Mouse (Mus musculus): Measurements from ENCODE around the gene Ryr2.

DNA sequence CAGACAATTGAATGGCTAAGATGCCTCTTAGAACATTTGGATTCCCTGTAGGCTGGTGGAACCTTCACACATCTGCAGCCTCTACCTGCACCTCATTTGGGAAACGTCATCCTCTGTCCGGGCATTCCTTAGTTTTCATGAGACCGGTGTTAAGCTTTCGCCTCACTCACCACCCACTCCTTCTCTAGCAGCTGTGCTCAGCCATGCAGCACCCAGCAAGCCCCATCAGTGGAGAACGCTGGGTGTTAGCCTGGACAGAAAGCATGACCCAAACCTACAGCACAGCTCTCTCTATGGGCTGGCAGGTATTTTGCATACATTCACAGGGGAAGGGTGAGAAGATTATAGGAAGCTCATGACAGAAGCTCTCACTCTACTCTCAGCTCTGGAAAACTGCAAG lies 36.6 kb upstream of the Ryr2 start:
- TF ChIP-seq CTCF (IDR thresholded peaks at IDR 0.05; ENCODE audit: control insufficient read depth, insufficient read depth, insufficient replicate concordance, low read depth, low read length) (no peak), POLR2A (IDR thresholded peaks at IDR 0.05; ENCODE audit: control insufficient read depth, low read depth, low read length) (no peak)
